Mouse (Mus musculus): ENCODE results near the gene Sugt1. TPM values are rescaled to one million over a fixed set of nuclear protein-coding genes. Genes with fewer than 3 reads are reported as not detected.

Sugt1 gene
- polyA plus RNA-seq, 1 experiment from 2014 or later: 118 TPM

- peaks cover 7% of the 10 kb centered on the region; the same call in 1 of the 2 replicates for H3K36me3 ChIP-seq (ENCODE audit: control insufficient read depth, insufficient read depth, low read length)
- no peaks in the 10 kb centered on the region for H3K27me3 ChIP-seq (ENCODE audit: control insufficient read depth, insufficient read depth, low read length)
- no peak overlapping the region for H3K27ac ChIP-seq (ENCODE audit: low read depth, low read length)
- ATAC-seq (replicated peaks; ENCODE audit: insufficient number of reproducible peaks, low FRiP score, low TSS enrichment): no peak
- no peak overlapping the region for H3K9ac ChIP-seq (ENCODE audit: low read depth, low read length)
- no peak overlapping the region for H3K4me2 ChIP-seq
- H3K9me3 ChIP-seq (replicated peaks; ENCODE audit: control insufficient read depth, low read length): no peaks in the 10 kb centered on the region
- WGBS (ENCODE audit: insufficient replicate concordance): 90% methylated on average over 13 of the region's 13 CpGs
- H3K4me1 ChIP-seq (ENCODE audit: control insufficient read depth, insufficient read depth, low read length): no peaks in the 10 kb centered on the region
- H3K4me3 ChIP-seq (ENCODE audit: low read depth, low read length): no peak overlapping the region
Measured at GRCm38 (mm10) chr14:79573482-79574191, 13.9 kb upstream of the Sugt1 start.

- Histone ChIP-seq H3K4me3 (ENCODE audit: low read depth, low read length) (no peak overlapping the region), H3K4me2 (no peak overlapping the region), H3K9me3 (replicated peaks; ENCODE audit: control insufficient read depth, low read length) (no peaks in the 10 kb centered on the region), H3K4me1 (ENCODE audit: control insufficient read depth, insufficient read depth, low read length) (no peaks in the 10 kb centered on the region), H3K9ac (ENCODE audit: low read depth, low read length) (no peak overlapping the region), H3K27me3 (ENCODE audit: control insufficient read depth, insufficient read depth, low read length) (no peaks in the 10 kb centered on the region), H3K36me3 (ENCODE audit: control insufficient read depth, insufficient read depth, low read length) (peaks cover 7% of the 10 kb centered on the region; the same call in 1 of the 2 replicates), H3K27ac (ENCODE audit: low read depth, low read length) (no peak overlapping the region)
- 94% methylated on average over 1 of the region's 1 CpGs for WGBS (ENCODE audit: insufficient replicate concordance)
- no peak for ATAC-seq (replicated peaks; ENCODE audit: insufficient number of reproducible peaks, low FRiP score, low TSS enrichment)
Measured at GRCm38 (mm10) chr14:79574361-79574760, 13.1 kb upstream of the Sugt1 start.

GRCm38 (mm10) chr14:79583526-79584245 lies 3.8 kb upstream of the Sugt1 start:
- Histone ChIP-seq H3K36me3 (ENCODE audit: control insufficient read depth, insufficient read depth, low read length) (peaks cover 3% of the 10 kb centered on the region), H3K4me2 (no peak overlapping the region), H3K4me3 (ENCODE audit: low read depth, low read length) (no peak overlapping the region), H3K27me3 (ENCODE audit: control insufficient read depth, insufficient read depth, low read length) (no peaks in the 10 kb centered on the region), H3K9me3 (replicated peaks; ENCODE audit: control insufficient read depth, low read length) (no peaks in the 10 kb centered on the region), H3K27ac (ENCODE audit: low read depth, low read length) (no peak overlapping the region), H3K4me1 (ENCODE audit: control insufficient read depth, insufficient read depth, low read length) (peaks cover 5% of the 10 kb centered on the region; the same call in 1 of the 2 replicates), H3K9ac (ENCODE audit: low read depth, low read length) (no peak overlapping the region)
- 84% methylated on average over 5 of the region's 5 CpGs for WGBS (ENCODE audit: insufficient replicate concordance)
- ATAC-seq (replicated peaks; ENCODE audit: insufficient number of reproducible peaks, low FRiP score, low TSS enrichment): no peak

- 31% methylated on average over 16 of the region's 16 CpGs for WGBS (ENCODE audit: insufficient replicate concordance)
Measured at GRCm38 (mm10) chr14:79586499-79587138, 872 bp upstream of the Sugt1 start.

GRCm38 (mm10) chr14:79587852-79588229 lies 350 bp downstream of the Sugt1 start:
- under 1% methylated on average over 9 of the region's 9 CpGs for WGBS (ENCODE audit: insufficient replicate concordance)
- peak overlapping the region; percentile 53 for H3K4me3 ChIP-seq (ENCODE audit: low read depth, low read length)
- H3K36me3 ChIP-seq (ENCODE audit: control insufficient read depth, insufficient read depth, low read length): peaks cover 4% of the 10 kb centered on the region; the same call in 1 of the 2 replicates
- no peaks in the 10 kb centered on the region for H3K27me3 ChIP-seq (ENCODE audit: control insufficient read depth, insufficient read depth, low read length)
- no peaks in the 10 kb centered on the region for H3K9me3 ChIP-seq (replicated peaks; ENCODE audit: control insufficient read depth, low read length)
- H3K4me2 ChIP-seq: peak overlapping the region; percentile 90
- H3K4me1 ChIP-seq (ENCODE audit: control insufficient read depth, insufficient read depth, low read length): peaks cover 7% of the 10 kb centered on the region; the same call in 1 of the 2 replicates
- peak; percentile 3; the same call in 1 of the 2 replicates for ATAC-seq (replicated peaks; ENCODE audit: insufficient number of reproducible peaks, low FRiP score, low TSS enrichment)
- peak overlapping the region; percentile 96 for H3K27ac ChIP-seq (ENCODE audit: low read depth, low read length)
- peak overlapping the region; percentile 88 for H3K9ac ChIP-seq (ENCODE audit: low read depth, low read length)

More at GRCm38 (mm10) chr14:79586499-79587138, 872 bp upstream of the Sugt1 start:
- Histone ChIP-seq H3K27me3 (ENCODE audit: control insufficient read depth, insufficient read depth, low read length) (no peaks in the 10 kb centered on the region), H3K36me3 (ENCODE audit: control insufficient read depth, insufficient read depth, low read length) (peaks cover 4% of the 10 kb centered on the region; the same call in 1 of the 2 replicates), H3K9me3 (replicated peaks; ENCODE audit: control insufficient read depth, low read length) (no peaks in the 10 kb centered on the region), H3K4me2 (peak overlapping the region; percentile 90), H3K27ac (ENCODE audit: low read depth, low read length) (peak overlapping the region; percentile 96), H3K9ac (ENCODE audit: low read depth, low read length) (peak overlapping the region; percentile 88), H3K4me1 (ENCODE audit: control insufficient read depth, insufficient read depth, low read length) (peaks cover 7% of the 10 kb centered on the region; the same call in 1 of the 2 replicates), H3K4me3 (ENCODE audit: low read depth, low read length) (peak overlapping the region; percentile 53)
- no peak for ATAC-seq (replicated peaks; ENCODE audit: insufficient number of reproducible peaks, low FRiP score, low TSS enrichment)

GRCm38 (mm10) chr14:79588534-79588951 lies 1.1 kb downstream of the Sugt1 start:
- Histone ChIP-seq H3K4me1 (ENCODE audit: control insufficient read depth, insufficient read depth, low read length) (peaks cover 7% of the 10 kb centered on the region; the same call in 1 of the 2 replicates), H3K27me3 (ENCODE audit: control insufficient read depth, insufficient read depth, low read length) (no peaks in the 10 kb centered on the region), H3K27ac (ENCODE audit: low read depth, low read length) (no peak overlapping the region), H3K4me2 (peak overlapping the region; percentile 90), H3K4me3 (ENCODE audit: low read depth, low read length) (peak overlapping the region; percentile 53), H3K9me3 (replicated peaks; ENCODE audit: control insufficient read depth, low read length) (no peaks in the 10 kb centered on the region), H3K36me3 (ENCODE audit: control insufficient read depth, insufficient read depth, low read length) (peaks cover 4% of the 10 kb centered on the region; the same call in 1 of the 2 replicates), H3K9ac (ENCODE audit: low read depth, low read length) (no peak overlapping the region; the same call in 1 of the 2 replicates)
- no peak for ATAC-seq (replicated peaks; ENCODE audit: insufficient number of reproducible peaks, low FRiP score, low TSS enrichment)
- 80% methylated on average over 9 of the region's 9 CpGs for WGBS (ENCODE audit: insufficient replicate concordance)

GRCm38 (mm10) chr14:79589401-79589800 lies 1.9 kb downstream of the Sugt1 start:
- Histone ChIP-seq H3K27ac (ENCODE audit: low read depth, low read length) (no peak overlapping the region), H3K9ac (ENCODE audit: low read depth, low read length) (no peak overlapping the region), H3K9me3 (replicated peaks; ENCODE audit: control insufficient read depth, low read length) (no peaks in the 10 kb centered on the region), H3K4me2 (no peak overlapping the region), H3K4me3 (ENCODE audit: low read depth, low read length) (no peak overlapping the region), H3K36me3 (ENCODE audit: control insufficient read depth, insufficient read depth, low read length) (peaks cover 4% of the 10 kb centered on the region; the same call in 1 of the 2 replicates), H3K4me1 (ENCODE audit: control insufficient read depth, insufficient read depth, low read length) (peaks cover 7% of the 10 kb centered on the region; the same call in 1 of the 2 replicates), H3K27me3 (ENCODE audit: control insufficient read depth, insufficient read depth, low read length) (no peaks in the 10 kb centered on the region)
- no peak for ATAC-seq (replicated peaks; ENCODE audit: insufficient number of reproducible peaks, low FRiP score, low TSS enrichment)
- WGBS (ENCODE audit: insufficient replicate concordance): 83% methylated on average over 6 of the region's 6 CpGs

- no peak for ATAC-seq (replicated peaks; ENCODE audit: insufficient number of reproducible peaks, low FRiP score, low TSS enrichment)
Measured at GRCm38 (mm10) chr14:79590916-79591315, 3.4 kb downstream of the Sugt1 start.

More at GRCm38 (mm10) chr14:79590916-79591315, 3.4 kb downstream of the Sugt1 start:
- peaks cover 6% of the 10 kb centered on the region; the same call in 1 of the 2 replicates for H3K36me3 ChIP-seq (ENCODE audit: control insufficient read depth, insufficient read depth, low read length)
- no peak overlapping the region for H3K4me3 ChIP-seq (ENCODE audit: low read depth, low read length)
- peaks cover 7% of the 10 kb centered on the region; the same call in 1 of the 2 replicates for H3K4me1 ChIP-seq (ENCODE audit: control insufficient read depth, insufficient read depth, low read length)
- H3K4me2 ChIP-seq: no peak overlapping the region
- no peak overlapping the region for H3K9ac ChIP-seq (ENCODE audit: low read depth, low read length)
- H3K9me3 ChIP-seq (replicated peaks; ENCODE audit: control insufficient read depth, low read length): no peaks in the 10 kb centered on the region
- 92% methylated on average over 8 of the region's 8 CpGs for WGBS (ENCODE audit: insufficient replicate concordance)
- H3K27me3 ChIP-seq (ENCODE audit: control insufficient read depth, insufficient read depth, low read length): no peaks in the 10 kb centered on the region
- H3K27ac ChIP-seq (ENCODE audit: low read depth, low read length): no peak overlapping the region

Data from heart, embryonic 11.5 days (tissue).